Mouse (Mus musculus): ENCODE measurements around the gene Satb2.
A peak's percentile ranks its signal among the peaks of the same experiment; 100 is the strongest.

Satb2 gene

DNA sequence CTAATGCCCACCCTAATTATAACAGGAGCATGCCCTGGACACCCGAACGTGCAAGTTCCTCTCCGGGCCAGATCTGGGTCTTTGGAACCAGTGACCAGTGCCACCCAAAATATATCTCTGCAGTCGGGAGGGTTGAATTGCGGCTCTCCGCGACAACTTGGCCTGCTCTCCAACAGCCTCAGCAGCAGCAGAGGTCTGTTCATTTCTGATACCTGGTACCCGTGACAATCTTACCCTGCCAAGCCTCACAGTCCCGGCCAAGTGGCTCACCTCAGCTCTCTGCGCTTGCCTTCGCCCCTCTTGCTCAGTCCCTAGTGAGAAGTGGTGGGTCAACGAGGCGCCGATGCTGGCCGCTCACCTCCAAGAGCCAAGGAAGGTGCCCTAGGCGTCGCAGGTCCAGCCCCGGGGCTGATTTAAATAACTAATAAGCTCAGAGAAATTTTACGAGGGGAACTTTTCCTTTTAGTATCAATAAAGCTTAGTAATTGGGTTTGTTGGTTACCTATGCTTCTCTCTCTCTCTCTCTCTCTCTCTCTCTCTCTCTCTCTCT, at the start of gene Satb2:
Gene Satb2, minus strand, starts transcription at position 500 of the 550 bp plus-strand sequence.
- peak; percentile 39 for DNase-seq

DNA sequence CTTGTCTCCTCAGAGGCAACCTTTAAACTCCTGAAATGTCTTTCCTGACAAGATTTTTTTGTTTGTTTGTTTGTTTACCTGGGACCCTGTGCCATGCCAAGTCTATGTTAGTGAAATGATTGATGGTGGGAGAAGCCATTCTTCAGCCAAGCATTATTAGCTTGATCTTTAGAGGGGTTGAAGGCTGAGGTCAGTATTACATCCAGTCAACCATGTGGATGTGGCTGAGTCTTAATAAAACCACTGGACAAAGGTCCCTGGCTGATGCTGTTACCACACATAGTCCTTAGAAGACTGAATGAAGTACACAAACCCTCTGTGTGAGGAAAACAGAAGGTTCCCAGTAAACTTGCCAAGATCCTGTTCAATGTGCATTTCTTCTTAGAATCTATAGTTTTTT, 40.5 kb upstream of the Satb2 start:
- DNase-seq, result no peak

DNA sequence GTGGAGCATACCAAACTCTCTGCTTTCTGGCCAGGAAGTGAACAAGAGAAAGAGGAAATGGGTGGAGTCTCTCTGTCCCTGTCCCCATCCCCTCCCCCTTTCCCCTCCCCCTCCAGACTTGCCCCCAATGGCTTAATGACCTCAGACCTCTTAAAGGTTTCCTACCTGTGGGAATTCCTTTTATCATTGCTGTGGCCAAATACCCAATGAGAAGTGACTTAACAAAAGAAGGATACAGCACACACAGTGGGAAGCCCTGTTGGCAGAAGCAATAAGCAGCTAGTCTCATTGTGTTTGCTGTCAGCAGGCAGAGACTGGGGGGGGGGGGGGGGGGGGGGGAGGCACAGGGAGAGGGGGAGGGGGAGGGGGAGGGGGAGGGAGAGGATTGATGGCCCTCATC, 35.4 kb upstream of the Satb2 start:
- DNase-seq, result no peak

DNA sequence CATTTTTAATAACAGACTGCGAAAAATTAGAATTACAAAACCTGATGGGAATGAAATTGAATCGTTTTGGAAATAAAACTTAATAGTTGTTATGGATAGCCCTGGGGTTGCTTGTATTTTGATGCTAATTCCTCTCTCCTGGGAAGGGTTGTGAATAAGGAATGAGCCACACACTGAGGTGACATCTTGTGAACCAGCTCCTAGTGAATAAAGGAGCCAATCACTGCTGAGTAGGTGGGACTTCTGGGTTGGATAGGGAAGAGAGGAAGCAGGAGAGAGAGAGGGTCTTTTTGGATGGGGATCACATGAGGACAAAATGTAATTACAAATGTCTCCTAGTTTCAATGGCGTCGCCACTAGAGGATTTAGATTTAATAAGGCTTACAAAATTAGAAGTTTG, 30.7 kb upstream of the Satb2 start:
- no peak for DNase-seq

DNA sequence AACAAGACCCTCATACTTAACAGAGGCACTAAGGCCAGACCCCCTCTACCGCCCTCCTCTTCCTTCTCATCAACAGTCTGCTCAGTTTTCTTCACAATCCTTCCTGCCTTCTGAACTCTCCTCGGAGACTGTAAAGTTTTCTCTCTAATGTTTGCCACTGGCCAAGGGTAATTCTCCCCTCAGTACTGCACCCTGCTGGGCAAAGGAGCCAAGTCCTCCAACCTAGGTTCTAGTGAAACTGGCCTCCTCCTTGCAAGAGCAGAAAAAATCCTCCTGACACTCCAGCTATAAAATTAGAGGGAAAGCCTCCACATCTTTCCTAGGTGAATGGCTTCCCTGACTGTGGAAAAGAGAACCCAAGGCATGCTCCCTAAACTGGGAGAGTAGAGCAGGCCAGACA, 16.6 kb upstream of the Satb2 start:
- no peak for DNase-seq

DNA sequence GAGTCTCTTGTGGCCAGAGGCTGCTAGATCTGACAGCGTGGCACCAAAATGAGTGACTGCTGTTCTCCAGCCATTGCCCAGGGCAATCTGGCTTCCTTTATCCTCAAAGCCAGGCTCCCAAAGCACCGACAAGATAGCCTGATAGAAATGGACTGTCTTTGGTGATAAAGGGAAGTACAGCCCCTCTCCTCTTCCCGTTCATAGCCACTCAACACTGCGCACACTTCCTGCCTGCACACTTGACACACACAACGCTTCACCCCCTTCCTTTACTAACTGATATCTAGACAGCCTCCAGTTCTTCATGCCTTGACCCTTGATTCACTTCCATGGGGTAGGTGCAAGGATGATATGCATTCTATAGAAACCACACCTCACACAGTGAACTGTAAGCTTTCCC, 13.9 kb upstream of the Satb2 start:
- DNase-seq, result no peak

DNA sequence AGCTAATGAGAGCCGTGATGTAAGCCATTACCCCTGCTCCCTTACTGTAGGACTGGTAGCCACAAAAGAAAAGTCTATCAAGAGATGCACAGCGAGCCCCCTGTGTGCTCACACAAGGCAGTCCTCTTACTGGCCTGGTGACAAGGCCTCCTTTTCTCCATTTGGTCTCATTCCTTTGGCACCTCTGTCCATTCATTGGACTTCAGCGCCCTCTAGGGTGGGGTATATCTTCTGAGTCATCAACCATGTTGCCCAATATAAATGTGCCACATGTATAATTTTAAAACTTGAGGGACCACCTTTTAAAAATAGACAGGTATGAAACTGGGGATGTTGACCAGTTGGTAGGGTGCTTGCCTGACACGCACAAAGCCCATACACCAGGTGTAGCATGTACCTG, 13.2 kb upstream of the Satb2 start:
- DNase-seq, result peak; percentile 39

DNA sequence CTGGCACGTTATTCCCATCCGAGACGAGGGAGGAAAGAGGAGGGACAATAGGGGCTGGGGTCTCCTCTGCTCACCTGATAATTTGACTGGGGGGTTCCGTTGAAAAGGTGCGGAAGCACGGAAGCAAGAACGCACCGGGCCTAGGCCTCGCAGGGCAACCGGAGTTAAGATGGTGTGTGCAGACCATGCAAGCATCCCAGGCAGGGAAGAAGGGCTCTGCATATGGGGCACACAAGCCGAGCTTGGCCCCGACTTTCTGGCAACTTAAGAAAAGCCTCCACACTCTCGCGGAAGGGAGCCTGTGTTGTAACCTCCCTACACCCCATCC, 6.0 kb upstream of the Satb2 start:
- no peak for DNase-seq

DNA sequence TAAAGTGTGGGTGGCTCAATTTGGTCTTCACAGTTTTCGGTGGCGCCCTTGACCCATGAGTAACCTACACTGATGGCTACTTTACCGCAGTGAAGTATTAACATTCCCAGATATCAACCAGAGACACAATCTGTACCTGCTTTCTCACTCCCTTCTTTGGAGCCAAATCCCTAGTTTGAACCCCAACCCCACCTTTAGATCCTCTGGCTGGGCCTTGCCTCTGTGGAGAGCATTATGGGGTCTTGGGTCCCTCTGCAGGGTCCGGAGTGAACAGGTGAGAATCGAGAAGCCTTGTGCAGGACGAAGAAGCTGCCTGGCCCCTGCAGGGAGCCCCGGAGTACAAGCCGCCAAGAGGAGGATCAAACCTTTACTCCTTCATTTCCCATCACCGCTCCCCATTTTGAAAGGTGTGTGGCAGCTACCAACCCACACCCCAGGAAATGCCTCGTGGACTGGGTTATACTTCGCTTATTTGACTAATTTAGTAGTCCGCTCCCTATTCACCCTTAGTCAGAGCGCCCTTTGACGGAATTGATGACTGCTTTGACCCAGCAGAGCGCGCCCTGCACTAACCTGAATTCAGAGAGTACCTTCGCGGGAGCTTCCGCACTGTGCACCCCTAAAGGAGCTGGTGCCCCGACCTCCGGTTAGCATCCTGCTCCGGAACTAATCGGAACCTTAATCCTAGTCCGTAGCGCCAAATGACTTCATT, 5.5 kb upstream of the Satb2 start:
- peak; percentile 23 for DNase-seq

DNA sequence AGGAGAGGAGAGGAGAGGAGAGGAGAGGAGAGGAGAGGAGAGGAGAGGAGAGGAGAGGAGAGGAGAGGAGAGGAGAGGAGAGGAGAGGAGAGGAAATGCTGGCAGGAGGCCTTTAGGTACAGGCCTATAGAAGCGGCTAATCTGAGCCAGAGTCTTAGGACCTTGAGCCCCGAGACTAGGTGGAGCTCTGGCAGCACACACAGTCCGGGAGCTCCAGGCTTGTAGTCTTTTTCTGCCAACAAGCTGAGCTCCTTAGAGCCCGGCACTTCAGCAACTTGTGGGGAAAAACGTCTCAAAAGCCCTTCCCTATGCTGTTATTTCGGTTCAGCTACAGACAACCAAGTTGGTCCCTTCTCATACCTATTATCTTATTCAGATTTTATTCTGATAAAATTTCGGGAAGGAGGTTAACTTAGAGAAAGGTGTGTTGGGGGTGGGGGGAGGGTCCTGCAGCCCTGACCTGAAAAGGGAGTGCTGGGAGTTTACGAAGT, 4.7 kb upstream of the Satb2 start:
- peak; percentile 30 for DNase-seq

DNA sequence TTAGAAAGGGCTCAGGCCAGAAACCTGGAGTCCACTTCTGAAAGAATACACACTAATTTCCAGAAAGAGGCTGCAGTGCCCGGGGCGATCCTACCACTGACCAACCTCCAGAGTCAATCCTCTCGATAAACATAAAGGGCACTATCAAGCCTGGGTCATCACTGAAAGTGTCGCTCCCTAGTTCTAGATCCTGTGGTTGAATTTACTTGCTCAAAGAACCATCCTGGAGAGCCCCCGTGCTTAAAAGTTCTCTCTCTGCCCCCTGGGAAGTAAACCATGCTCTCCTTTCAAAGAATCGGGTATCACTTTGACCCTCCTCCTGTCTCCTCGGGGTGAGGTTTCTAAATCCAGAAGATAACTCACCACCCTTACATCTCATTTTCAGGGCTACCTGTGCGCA, 4.2 kb upstream of the Satb2 start:
- DNase-seq, result no peak

DNA sequence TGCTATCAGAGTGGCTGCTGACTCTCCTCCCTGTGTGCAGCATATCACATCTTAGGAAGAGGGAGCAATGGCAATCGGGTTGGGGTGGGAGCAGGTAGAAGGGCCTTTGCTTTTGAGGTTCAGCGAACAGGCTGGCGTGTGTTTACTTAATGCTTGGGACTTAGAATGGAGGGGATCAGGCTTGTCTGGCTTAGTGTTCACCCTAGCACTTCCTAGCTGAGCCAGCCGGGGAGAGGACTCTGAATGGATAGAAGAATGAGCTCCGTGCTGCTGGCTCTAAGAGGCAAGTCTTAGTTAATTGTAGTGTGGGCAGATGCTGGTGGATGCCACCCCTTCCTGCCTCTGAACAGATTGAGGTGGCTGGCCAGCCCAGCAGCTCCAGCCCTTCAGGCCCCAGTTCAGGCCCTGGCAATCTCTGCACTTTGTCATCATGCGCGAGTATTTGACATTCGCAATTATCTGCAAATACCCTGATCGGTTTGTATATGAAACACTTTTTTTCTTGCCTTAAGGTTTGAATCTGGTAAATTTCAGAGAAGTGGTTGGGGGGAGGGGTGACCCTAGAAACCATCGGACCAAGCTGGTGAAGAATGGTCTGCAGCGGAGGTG, 3.6 kb upstream of the Satb2 start:
- DNase-seq, result peak; percentile 24

DNA sequence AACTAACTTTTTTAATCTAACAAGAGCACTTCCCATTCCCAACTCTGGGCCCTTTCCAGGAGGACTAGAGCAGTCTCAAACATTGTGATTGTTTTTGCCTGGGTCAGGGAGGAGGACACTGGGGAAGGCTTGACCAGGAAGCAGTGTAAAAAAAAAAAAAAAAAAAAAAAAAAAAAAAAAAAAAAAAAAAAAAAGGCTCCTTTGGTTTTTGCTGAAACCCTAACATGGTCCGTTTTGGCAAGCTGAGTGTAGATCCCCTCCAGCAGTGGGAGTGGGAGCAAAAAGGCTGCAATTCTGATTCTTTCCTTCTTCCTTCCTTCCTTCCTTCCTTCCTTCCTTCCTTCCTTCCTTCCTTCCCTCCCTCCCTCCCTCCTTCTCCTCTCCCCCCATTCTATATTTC, 3.1 kb upstream of the Satb2 start:
- DNase-seq, result no peak

DNA sequence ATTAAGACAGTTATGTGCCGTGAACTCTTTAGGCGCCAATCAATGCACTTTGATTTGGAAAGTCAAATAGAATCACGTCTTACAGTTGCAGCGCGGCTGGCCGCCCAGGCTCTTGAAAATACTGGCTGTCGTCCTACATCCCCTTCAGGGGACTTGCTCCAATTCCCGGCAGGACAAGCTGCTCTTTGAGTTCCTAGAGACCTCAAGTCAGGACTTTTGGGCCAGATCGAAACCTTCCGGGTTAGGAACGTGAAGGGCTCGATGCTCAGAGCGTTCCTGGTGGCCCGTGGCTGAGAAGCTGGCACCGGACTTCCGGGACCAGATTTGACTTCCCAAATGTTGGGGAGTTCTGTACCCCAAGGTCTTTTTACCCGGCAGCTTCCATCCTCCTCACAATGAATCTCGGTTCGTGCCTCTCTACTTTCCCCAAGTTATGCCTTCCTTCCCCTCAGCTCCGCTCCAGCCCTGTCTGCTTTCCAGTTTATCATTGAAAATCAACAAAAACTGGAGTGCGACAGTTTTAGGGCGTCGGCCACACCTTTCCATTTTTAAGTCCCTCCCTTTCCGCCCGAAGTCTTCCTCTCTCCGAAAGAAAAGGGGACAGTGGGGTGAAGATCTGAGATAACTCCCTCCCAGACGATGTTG, 2.3 kb upstream of the Satb2 start:
- DNase-seq, result peak; percentile 56

DNA sequence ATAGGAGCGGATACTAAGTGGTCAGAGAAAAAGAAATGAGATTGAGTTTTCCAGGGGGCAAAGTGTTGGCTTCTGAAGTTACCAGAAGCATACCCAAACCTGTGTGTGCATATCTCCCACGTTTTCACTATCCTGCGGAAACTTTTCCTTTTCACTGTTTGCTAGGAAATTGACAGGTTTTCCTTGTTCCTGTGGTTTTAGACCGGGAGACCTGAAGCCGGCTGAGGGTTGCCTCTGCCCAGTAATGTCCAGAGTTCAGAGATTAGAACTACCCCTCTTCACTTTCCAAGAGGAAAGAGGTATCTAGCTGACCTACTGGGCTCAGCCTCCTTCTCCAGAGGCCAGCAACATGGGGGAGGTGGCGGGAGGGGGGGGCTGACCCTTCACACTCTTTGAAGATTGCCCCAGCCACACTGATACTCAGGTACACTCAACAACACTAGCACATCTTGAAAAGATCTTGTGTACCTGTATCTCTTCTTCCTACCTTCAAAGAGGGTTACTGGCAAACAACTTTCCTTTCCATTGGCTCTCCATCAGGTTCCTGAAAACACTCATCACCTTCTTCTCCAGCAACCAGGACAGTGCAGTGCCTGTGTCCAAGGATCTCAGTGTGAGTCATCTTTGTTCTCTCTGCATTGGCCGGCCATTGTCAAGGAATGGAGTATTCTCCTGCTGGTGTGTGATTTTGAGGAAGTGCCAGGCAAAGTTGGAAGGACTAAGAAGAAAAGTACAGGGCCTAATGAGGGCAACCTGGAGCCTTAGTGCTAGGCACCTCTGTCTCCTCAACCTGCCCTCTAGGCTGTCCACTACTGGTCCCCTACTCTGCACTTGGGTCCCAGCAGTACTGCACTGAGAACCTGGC, 1.3 kb upstream of the Satb2 start:
- DNase-seq, result no peak

DNA sequence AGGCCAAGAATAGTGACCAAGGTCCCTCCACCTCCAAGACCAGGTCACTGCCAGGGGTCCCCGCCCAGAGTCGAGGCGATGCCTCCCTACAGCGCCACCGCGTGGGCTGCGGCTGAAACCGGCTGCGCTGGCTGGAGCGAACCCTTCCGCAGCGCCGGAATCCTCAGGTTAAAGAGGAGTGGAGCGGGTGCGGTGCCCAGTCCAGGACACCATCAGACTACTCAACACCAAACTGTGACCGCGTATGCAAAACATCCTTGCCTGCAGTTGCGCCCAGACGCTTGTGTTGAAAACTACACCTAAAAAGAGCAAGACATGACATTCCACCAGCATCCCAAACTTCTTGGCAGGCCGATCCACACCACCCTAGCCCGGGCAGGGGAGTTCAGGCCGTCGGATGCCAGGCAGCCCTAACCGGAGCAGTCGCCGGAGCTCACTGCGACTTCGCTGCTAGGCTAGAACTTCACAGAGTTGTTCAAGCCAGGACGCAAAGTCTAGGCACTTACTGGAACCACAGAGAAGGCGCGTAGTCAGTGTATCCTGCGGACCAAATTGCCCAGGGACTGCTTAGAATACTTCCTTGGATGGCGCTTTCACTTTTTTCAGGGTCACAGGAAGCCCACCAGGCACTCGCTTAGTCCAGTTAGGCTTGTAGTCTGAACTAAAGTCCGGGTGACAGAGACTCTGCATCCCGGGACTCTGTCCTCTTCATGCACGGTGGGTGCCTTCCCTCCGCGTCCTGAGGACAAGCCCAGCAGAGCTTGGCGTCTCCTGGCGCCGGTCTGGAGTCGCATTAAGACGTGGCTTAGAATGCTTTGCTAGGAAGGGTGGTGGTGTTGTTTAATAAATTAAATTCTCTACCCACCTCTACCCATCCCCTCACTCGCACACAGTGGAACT, 999 bp downstream of the Satb2 start:
- peak; percentile 88 for DNase-seq

DNA sequence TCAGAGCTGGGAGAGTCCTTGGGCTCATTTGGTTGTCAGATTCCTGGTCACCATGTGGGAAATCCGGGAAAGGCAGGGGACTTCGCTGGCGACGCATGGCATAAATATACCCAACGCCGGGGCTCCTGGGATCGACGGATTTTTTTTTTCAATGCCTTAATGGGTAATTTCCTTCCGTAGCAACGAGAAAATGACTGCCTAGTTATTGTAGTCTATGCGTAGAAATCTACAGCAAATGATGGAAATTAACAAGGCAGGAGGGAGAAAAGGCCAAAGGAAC, 1.7 kb downstream of the Satb2 start:
- DNase-seq, result peak; percentile 36

DNA sequence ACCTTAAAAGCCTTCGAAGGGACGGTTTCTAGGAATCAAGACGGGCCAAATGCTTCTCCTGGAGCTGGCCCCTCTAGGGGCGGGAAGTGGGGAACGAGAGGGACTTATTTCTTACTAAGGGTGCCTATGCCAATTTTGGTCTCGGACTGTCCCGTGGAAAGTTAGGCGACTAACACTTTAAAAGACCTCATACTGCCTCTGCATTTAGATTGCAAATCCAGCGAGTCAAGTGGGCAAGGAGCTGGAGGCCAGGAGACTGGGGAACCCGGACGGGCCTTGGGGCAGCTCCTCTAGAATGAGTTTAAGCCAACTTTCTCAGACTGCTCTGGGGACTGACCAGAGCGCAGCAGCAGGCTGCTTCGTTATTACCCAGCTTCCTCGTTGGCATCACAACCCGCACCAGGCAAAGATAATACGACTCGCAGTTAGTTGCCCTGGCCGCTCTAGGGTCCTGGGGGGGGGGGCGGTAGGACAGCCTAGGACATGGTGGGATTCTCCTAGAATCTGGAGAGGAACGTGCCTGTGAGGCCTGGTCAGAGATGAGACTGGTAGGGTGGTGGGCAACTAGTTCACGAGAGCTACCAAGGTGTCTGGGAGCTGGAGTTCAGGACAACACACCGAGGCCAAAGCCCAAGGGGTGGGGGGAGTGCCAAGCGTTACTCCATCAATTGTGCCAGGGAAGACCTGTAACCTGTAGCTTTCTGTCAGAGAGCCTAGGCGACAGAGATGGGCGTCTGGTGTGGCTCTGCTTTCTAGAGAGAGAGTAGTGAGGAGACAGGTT, 2.2 kb downstream of the Satb2 start:
- no peak for DNase-seq

DNA sequence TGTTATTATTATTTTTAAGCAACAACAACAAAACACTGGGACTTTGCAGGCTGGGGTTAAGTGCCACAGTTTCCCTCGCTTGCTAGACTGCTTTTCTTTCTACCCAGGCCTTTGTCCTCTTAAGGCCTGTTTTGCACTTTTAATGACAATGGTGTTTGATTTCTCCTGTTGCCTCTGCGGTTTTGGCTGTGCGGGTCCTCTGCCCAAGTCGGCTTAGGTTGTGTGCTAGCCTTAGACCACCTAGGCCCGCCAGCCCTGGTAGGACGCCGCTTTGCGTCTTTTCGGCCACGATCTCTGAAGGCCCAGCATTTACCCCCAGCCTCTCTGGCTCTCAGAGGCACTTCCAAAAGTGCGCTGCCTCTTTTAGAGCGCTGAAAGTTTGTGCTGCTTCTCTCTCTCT, 2.9 kb downstream of the Satb2 start:
- peak; percentile 45 for DNase-seq

DNA sequence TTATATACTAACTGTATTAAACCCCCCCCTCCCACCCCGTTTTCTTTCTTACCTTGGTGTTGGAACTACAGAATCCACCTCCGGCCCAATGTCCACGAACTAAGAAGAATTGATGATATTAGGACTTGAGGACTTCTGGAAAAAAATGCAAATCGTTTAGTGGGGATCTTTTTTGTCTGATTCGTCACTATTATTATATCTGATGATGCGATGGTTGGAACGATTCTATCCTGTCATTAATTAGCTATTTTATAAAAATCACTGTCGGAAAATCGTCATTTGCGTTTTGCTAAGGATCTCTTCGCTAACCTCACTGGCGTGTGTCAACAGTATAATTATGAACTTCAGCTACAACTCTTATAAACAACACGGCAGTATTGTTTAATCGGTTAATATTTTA, 4.3 kb downstream of the Satb2 start:
- no peak for DNase-seq

DNA sequence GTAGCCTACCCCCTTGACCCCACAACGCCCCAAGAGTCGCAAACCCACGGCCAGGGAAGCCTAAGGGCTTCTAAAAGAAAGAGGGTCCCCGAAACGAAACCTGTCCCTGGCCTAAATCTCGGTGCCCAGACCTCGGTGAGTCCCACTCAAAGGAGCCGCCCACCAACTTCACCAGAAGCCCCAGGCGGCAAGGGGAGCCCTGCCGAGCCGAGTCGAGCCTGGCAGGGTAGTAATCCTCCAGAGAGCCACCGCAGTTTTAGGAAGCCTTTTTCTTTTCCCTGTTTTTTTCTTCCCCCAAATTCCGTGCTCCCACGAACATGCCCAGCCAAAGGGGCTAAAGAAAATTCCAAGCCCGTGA, 4.9 kb downstream of the Satb2 start:
- DNase-seq, result no peak

Data from embryo, embryonic 11 days (tissue).